Mouse (Mus musculus) adrenal gland, adult (tissue): ENCODE data around the gene Akap13.

Experiments
- DNase-seq, 2 experiments: peaks; one replicate each; pipeline ENCODE4 v3.0.0; 2022 to 2023; ENCODE audit warnings: low spot score in 1 of 2; ENCODE audit not compliant: inconsistent age in 2 of 2

Gene Akap13

DNA sequence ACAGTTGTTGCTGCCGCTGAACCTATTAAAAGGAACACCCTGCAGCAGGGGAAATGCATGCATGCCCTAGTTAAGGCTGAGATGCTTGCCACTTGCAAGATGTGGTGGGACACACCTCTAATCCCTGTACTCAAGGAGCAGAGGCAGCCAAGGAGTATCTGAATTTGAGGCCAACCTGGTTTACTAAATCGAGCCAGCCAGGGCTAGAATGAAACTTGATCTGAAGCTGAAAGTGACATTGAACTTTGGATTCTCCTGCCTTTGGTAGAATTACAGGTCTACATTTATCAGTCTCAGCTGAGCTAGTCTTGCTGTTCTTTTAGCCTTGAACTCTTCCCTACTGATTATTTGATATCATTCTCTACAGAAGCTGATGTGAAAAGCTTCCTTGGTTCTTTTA, 172.5 kb downstream of the Akap13 start:
- DNase-seq, result peak in 1 of 2 experiments; percentile 80

DNA sequence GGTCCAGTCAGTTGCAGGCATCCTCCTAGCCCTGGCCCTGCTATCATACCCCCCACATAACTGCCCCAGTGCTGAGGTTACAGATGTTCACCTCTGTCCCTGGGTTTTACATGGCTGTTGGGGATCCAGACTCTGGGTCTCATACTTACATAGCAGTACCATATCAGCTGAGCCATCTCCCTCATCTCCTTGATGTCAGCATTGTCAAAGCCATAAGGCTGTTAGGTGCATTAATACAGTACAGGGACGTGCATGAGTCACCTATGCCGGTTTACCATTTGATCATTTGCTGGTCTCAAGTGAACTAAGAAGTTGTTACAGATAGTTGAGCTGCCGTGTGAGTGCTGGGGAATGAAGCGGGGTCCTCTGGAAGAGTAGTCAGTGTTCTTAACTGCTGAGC, 174.3 kb downstream of the Akap13 start:
- no peak for DNase-seq

- no peak for DNase-seq
These were observed 177.6 kb downstream of the Akap13 start for GRCm38 (mm10) chr7:75632941-75633340.

DNA sequence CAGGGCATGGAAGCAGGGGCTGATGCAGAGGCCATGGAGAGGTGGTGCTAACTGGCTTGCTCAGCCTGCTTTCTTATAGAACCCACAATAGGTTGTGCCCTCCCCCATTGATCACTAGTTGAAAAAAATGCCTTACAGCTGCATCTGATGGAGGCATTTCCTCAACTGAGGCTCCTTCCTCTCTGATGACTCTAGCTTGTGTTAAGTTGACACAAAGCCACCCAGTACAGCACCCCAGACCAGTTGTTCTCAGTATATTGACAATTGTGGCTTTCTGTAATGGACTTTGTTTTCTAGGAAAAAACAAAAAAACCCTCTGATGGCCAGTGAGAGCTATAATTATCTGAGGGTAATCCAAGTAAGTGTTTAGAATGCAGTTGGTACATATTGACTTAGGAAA, 178.1 kb downstream of the Akap13 start:
- DNase-seq, result peak in 1 of 2 experiments; percentile 52

- peak in 1 of 2 experiments; percentile 84 for DNase-seq
These were observed 178.6 kb downstream of the Akap13 start for GRCm38 (mm10) chr7:75633807-75634526.

- DNase-seq, result no peak
These were observed 183.4 kb downstream of the Akap13 start for GRCm38 (mm10) chr7:75638769-75639168.

DNA sequence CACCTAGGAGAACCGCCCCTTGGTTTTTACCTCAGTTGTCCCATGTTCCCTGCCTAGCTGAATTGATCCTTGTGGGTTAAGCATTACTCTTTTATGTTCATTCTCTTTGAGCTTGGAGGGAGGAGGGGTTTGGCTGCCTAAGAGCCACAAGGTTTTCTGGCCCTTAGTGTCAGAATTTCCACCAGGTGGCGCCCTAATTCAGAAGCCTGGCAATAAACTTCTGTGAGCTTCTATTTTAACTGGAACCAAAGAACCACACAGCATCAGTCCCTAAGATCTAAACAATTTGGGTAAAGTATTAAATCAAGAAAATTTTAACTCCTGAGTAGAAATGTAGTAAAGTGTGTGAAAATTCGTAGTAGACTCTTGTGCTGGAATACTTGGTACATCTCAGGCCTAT, 184.2 kb downstream of the Akap13 start:
- DNase-seq, result peak; percentile 79 to 94

GRCm38 (mm10) chr7:75640074-75640473, 184.7 kb downstream of the Akap13 start:
- DNase-seq, result peak in 1 of 2 experiments; percentile 52

- peak in 1 of 2 experiments; percentile 61 for DNase-seq
These were observed 185.3 kb downstream of the Akap13 start for GRCm38 (mm10) chr7:75640671-75641070.

GRCm38 (mm10) chr7:75641415-75642177, 186.3 kb downstream of the Akap13 start:
- peak in 1 of 2 experiments; percentile 67 for DNase-seq

GRCm38 (mm10) chr7:75642178-75642777, 186.9 kb downstream of the Akap13 start:
- DNase-seq, result peak; percentile 88 to 93

DNA sequence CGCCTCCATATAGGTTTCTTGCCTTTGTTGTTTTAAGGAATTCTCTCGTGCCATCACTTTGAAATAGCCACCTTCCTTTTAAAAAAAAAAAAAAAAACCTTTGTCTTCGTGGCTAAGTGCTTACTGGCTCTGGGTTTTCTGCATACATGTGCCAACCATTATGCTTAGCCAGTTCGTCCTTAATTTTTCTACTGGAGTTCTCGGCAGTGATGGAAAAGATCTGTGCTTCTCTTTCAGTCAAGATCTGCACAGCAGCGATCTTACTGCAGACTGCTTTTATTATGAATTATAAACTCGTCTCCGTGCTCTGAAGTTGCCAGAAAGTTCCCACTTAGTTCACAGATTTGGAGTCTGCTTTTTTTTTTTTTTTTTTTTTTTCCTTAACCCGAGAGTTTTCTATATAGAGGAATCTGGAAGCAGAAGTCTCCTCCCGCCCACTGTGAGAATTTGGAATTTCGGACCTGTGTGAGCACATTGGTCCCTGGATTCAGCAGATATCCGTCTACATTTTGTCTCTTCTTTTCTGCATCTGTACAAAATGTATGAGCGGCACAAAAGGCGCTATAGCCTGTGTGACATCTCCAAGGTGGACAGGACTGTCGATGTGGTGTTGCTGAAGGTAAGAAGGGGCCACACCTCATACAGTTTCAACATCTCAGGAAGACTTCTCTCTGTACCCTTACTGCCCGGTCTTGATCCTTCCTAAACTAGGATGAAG, 187.7 kb downstream of the Akap13 start:
- peak in 1 of 2 experiments; percentile 72 for DNase-seq

- peak; percentile 46 to 83 for DNase-seq
These were observed 188.7 kb downstream of the Akap13 start for GRCm38 (mm10) chr7:75643986-75644385.

GRCm38 (mm10) chr7:75644585-75644984, 189.3 kb downstream of the Akap13 start:
- peak in 1 of 2 experiments; percentile 65 for DNase-seq

- DNase-seq, result no peak
These were observed 190.0 kb downstream of the Akap13 start for GRCm38 (mm10) chr7:75645156-75645933.

DNA sequence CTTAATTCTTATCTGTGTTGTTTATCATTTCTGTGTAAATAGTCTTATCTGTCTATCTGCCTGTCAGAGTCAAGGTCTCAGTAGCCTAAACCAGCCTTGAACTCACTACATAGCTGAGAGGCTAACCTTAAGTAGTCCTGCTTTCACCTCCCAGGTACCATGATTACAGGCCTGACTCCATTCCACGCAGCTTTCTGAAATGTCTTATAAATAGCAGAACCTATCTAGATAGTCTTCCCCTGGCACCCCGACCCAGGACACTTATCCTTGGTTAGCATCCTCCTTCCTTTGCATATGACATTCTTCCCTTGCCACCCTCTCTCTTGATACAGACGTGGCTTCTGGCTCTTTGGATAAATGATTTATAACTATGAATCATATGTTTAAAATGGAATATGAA, 192.7 kb downstream of the Akap13 start:
- DNase-seq, result peak in 1 of 2 experiments; percentile 61

- peak in 1 of 2 experiments; percentile 60 for DNase-seq
These were observed 193.6 kb downstream of the Akap13 start for GRCm38 (mm10) chr7:75648961-75649360.

DNA sequence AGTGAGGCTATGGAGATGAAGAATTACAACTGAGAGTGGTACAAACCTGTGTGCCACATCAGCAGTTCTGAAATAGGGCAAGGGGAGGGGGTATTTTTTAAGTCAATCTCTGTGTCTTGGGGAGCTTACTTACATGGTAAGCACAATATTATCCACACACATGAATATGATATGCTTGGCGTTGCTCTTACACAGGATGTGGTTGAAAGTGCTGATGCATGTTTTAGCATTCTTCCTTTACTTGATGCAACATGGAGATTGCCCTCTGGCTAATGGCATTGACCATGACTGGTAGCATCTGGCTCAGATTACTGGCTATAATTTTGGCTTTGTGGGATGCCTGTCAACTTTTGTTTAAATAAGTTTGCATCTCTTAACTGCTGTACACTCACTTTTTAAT, 194.6 kb downstream of the Akap13 start:
- no peak for DNase-seq

DNA sequence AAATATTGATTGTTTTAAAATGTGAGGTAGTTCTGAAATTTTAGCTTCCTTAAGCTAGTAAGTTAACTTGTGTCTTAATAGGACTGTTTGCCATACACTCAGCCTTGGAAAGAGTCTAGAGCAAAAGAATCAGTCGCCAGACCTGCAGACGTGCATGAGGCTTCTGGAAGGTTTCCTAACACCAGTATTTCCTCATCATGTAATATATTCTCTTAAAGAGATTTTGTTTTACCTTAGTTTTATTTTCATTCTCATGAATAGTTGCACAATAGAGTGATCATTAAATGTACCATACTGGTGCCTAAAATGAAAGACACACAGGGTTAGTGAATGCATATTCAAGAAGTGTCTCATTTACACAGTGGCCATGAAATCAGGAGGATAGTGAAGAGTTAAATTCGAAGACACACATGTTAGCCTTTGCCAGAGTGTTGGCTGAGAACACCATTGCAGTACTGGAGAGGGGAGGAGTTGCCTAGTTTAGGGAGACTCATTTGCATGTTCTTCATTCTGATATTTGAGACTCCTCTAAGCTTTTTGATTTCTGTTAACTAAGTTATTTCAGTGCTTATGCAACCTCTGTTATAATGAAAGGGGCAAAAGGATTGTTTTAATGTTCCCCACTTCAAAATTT, 198.5 kb downstream of the Akap13 start:
- peak in 1 of 2 experiments; percentile 51 for DNase-seq
